Mouse (Mus musculus): Measurements from ENCODE around the gene Heatr5a. TPM values are rescaled to one million over a fixed set of nuclear protein-coding genes. Genes with fewer than 3 reads are reported as not detected.

Gene Heatr5a
- polyA plus RNA-seq, 1 experiment from 2014 or later: 7.9 TPM

- no peak overlapping the region for H3K9ac ChIP-seq (ENCODE audit: low read length)
- ATAC-seq (replicated peaks; ENCODE audit: extremely low read depth, insufficient read depth, low FRiP score): no peak
Measured at GRCm38 (mm10) chr12:51839856-51840255, 131.3 kb downstream of the Heatr5a start.

GRCm38 (mm10) chr12:51835219-51835618 lies 135.9 kb downstream of the Heatr5a start:
- WGBS: 57% methylated on average over 3 of the region's 3 CpGs
- no peak for ATAC-seq (replicated peaks; ENCODE audit: extremely low read depth, insufficient read depth, low FRiP score)
- H3K4me3 ChIP-seq (ENCODE audit: low read length): no peak overlapping the region
- peaks cover 5% of the 10 kb centered on the region; the same call in 1 of the 2 replicates for H3K4me1 ChIP-seq (ENCODE audit: control insufficient read depth, insufficient read depth, low read length)
- no peaks in the 10 kb centered on the region for H3K27me3 ChIP-seq (ENCODE audit: control insufficient read depth, insufficient read depth, low read length)
- no peak overlapping the region for H3K27ac ChIP-seq (ENCODE audit: low read length)
- H3K4me2 ChIP-seq (ENCODE audit: low read depth, low read length): no peak overlapping the region
- no peaks in the 10 kb centered on the region for H3K9me3 ChIP-seq (replicated peaks; ENCODE audit: control insufficient read depth, low read length)
- H3K36me3 ChIP-seq (ENCODE audit: control insufficient read depth, insufficient read depth): no peaks in the 10 kb centered on the region
- H3K9ac ChIP-seq (ENCODE audit: low read length): no peak overlapping the region

More at GRCm38 (mm10) chr12:51839856-51840255, 131.3 kb downstream of the Heatr5a start:
- no peaks in the 10 kb centered on the region for H3K9me3 ChIP-seq (replicated peaks; ENCODE audit: control insufficient read depth, low read length)
- no peaks in the 10 kb centered on the region for H3K36me3 ChIP-seq (ENCODE audit: control insufficient read depth, insufficient read depth)
- no peak overlapping the region for H3K4me3 ChIP-seq (ENCODE audit: low read length)
- H3K27ac ChIP-seq (ENCODE audit: low read length): no peak overlapping the region
- 86% methylated on average over 1 of the region's 1 CpGs for WGBS
- peaks cover 16% of the 10 kb centered on the region for H3K4me1 ChIP-seq (ENCODE audit: control insufficient read depth, insufficient read depth, low read length)
- H3K4me2 ChIP-seq (ENCODE audit: low read depth, low read length): no peak overlapping the region
- H3K27me3 ChIP-seq (ENCODE audit: control insufficient read depth, insufficient read depth, low read length): no peaks in the 10 kb centered on the region

DNA sequence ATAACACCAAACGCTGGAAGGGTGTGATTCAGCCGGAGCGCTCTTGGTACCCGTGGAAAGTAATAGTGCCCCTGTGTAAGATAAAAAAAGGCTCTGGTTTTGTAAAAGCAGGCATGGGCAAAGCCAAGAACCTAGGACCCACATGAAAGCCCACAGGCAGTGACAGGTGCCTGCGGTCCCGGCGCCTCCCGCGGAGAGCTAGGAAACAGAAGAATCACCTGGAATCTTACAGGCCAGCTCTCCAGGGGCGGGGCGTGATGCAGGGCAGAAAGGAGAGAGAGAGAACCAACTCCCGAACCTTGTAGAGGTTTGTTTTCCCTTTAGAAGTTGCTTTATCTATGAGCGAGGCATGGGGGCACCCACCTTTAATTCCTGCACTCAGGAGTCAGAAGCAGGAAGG lies 139.2 kb downstream of the Heatr5a start:
- 82% methylated on average over 13 of the region's 13 CpGs for WGBS
- H3K4me2 ChIP-seq (ENCODE audit: low read depth, low read length): no peak overlapping the region

GRCm38 (mm10) chr12:51831296-51831695 lies 139.8 kb downstream of the Heatr5a start:
- Histone ChIP-seq H3K9me3 (replicated peaks; ENCODE audit: control insufficient read depth, low read length) (no peaks in the 10 kb centered on the region), H3K36me3 (ENCODE audit: control insufficient read depth, insufficient read depth) (peaks cover 2% of the 10 kb centered on the region; the same call in 1 of the 2 replicates), H3K27ac (ENCODE audit: low read length) (no peak overlapping the region), H3K4me3 (ENCODE audit: low read length) (no peak overlapping the region), H3K9ac (ENCODE audit: low read length) (no peak overlapping the region), H3K4me1 (ENCODE audit: control insufficient read depth, insufficient read depth, low read length) (peaks cover 18% of the 10 kb centered on the region), H3K27me3 (ENCODE audit: control insufficient read depth, insufficient read depth, low read length) (no peaks in the 10 kb centered on the region), H3K4me2 (ENCODE audit: low read depth, low read length) (no peak overlapping the region)
- WGBS: 95% methylated on average over 3 of the region's 3 CpGs
- no peak for ATAC-seq (replicated peaks; ENCODE audit: extremely low read depth, insufficient read depth, low FRiP score)

More for the DNA sequence above, 139.2 kb downstream of the Heatr5a start:
- no peak overlapping the region for H3K27ac ChIP-seq (ENCODE audit: low read length)
- H3K27me3 ChIP-seq (ENCODE audit: control insufficient read depth, insufficient read depth, low read length): no peaks in the 10 kb centered on the region
- H3K9me3 ChIP-seq (replicated peaks; ENCODE audit: control insufficient read depth, low read length): no peaks in the 10 kb centered on the region
- H3K4me1 ChIP-seq (ENCODE audit: control insufficient read depth, insufficient read depth, low read length): peaks cover 16% of the 10 kb centered on the region
- no peak for ATAC-seq (replicated peaks; ENCODE audit: extremely low read depth, insufficient read depth, low FRiP score)
- no peak overlapping the region for H3K9ac ChIP-seq (ENCODE audit: low read length)
- H3K4me3 ChIP-seq (ENCODE audit: low read length): no peak overlapping the region
- H3K36me3 ChIP-seq (ENCODE audit: control insufficient read depth, insufficient read depth): no peaks in the 10 kb centered on the region

- H3K27ac ChIP-seq (ENCODE audit: low read length): peak overlapping the region; percentile 100
- no peaks in the 10 kb centered on the region for H3K27me3 ChIP-seq (ENCODE audit: control insufficient read depth, insufficient read depth, low read length)
- 88% methylated on average over 1 of the region's 1 CpGs for WGBS
- peak overlapping the region; percentile 100; the same call in 1 of the 2 replicates for H3K9ac ChIP-seq (ENCODE audit: low read length)
- no peaks in the 10 kb centered on the region for H3K9me3 ChIP-seq (replicated peaks; ENCODE audit: control insufficient read depth, low read length)
- H3K4me1 ChIP-seq (ENCODE audit: control insufficient read depth, insufficient read depth, low read length): peaks cover 18% of the 10 kb centered on the region
- peak overlapping the region; percentile 85 for H3K4me2 ChIP-seq (ENCODE audit: low read depth, low read length)
- peak overlapping the region; percentile 84 for H3K4me3 ChIP-seq (ENCODE audit: low read length)
- H3K36me3 ChIP-seq (ENCODE audit: control insufficient read depth, insufficient read depth): peaks cover 2% of the 10 kb centered on the region; the same call in 1 of the 2 replicates
- ATAC-seq (replicated peaks; ENCODE audit: extremely low read depth, insufficient read depth, low FRiP score): no peak
Measured at GRCm38 (mm10) chr12:51830671-51831070, 140.4 kb downstream of the Heatr5a start.

DNA sequence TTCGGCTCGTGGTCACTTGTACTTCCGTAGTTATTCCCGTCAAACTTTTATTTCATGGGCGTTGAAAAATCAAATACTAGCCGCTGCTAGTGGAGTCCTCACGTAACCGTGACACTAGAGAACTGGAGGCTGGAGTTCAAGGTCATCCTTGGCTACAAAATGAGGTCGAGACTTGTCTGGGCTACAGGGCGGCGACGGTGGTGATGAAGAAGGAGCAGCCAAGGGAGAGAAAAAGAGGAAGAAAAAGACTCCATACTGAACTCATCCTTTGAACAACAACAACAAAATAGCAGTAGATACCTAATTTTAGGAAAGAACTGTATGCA lies 141.1 kb downstream of the Heatr5a start:
- H3K4me1 ChIP-seq (ENCODE audit: control insufficient read depth, insufficient read depth, low read length): peaks cover 18% of the 10 kb centered on the region
- H3K4me3 ChIP-seq (ENCODE audit: low read length): peak overlapping the region; percentile 84
- peak overlapping the region; percentile 100 for H3K27ac ChIP-seq (ENCODE audit: low read length)
- no peaks in the 10 kb centered on the region for H3K9me3 ChIP-seq (replicated peaks; ENCODE audit: control insufficient read depth, low read length)
- peak overlapping the region; percentile 100 for H3K9ac ChIP-seq (ENCODE audit: low read length)
- peaks cover 6% of the 10 kb centered on the region; the same call in 1 of the 2 replicates for H3K36me3 ChIP-seq (ENCODE audit: control insufficient read depth, insufficient read depth)
- WGBS: 0% methylated on average over 12 of the region's 12 CpGs
- peak overlapping the region; percentile 85 for H3K4me2 ChIP-seq (ENCODE audit: low read depth, low read length)
- no peaks in the 10 kb centered on the region for H3K27me3 ChIP-seq (ENCODE audit: control insufficient read depth, insufficient read depth, low read length)
- ATAC-seq (replicated peaks; ENCODE audit: extremely low read depth, insufficient read depth, low FRiP score): no peak

- H3K9me3 ChIP-seq (replicated peaks; ENCODE audit: control insufficient read depth, low read length): no peaks in the 10 kb centered on the region
- H3K4me2 ChIP-seq (ENCODE audit: low read depth, low read length): peak within 1 kb of the TSS; percentile 85
- H3K27ac ChIP-seq (ENCODE audit: low read length): peak within 1 kb of the TSS; percentile 100
- WGBS: under 1% methylated on average over 86 of the region's 114 CpGs
- peak within 1 kb of the TSS; percentile 84 for H3K4me3 ChIP-seq (ENCODE audit: low read length)
- H3K4me1 ChIP-seq (ENCODE audit: control insufficient read depth, insufficient read depth, low read length): peaks cover 18% of the 10 kb centered on the region
- H3K27me3 ChIP-seq (ENCODE audit: control insufficient read depth, insufficient read depth, low read length): no peaks in the 10 kb centered on the region
- ATAC-seq (replicated peaks; ENCODE audit: extremely low read depth, insufficient read depth, low FRiP score): peak; percentile 94
- peak within 1 kb of the TSS; percentile 100 for H3K9ac ChIP-seq (ENCODE audit: low read length)
- H3K36me3 ChIP-seq (ENCODE audit: control insufficient read depth, insufficient read depth): peaks cover 9% of the 10 kb centered on the region; the same call in 1 of the 2 replicates
Measured at GRCm38 (mm10) chr12:51829290-51830076, 141.6 kb downstream of the Heatr5a start, which contains the start of gene Hectd1. Gene Hectd1, minus strand, starts transcription at chr12:51829536.

DNA sequence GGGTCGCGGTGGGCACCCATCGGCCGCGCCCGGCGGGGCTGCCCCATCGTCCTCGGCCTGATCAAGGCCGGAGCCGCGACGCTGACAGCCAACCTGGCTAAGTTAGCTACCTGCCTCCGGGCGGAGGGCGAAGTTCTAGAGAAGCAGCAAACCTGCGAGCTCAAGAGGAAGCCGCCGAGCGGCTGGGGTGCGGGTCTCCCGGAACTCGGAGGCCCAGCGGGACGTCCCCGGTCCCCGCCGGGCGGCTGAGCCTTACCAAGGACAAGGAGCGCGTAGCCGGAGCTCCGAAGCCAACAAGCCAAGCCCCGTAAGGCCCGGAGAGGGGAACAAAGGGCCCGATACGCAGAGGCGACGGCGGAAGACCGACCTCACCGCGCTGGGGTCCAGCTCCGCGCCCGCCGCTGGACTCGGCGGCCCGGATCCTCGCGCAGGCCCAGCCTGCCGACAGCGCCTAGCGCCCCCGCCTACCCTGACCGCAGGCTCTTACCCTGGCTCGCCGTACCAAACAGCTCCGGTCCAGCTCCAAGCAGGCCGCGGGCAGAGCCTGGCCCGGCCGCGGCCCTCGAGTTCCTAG lies 142.3 kb downstream of the Heatr5a start:
- no peaks in the 10 kb centered on the region for H3K9me3 ChIP-seq (replicated peaks; ENCODE audit: control insufficient read depth, low read length)
- H3K4me2 ChIP-seq (ENCODE audit: low read depth, low read length): peak overlapping the region; percentile 85
- 0% methylated on average over 66 of the region's 66 CpGs for WGBS
- ATAC-seq (replicated peaks; ENCODE audit: extremely low read depth, insufficient read depth, low FRiP score): 0 out of 2 replicates have a peak, but pooled peaks have one; percentile 3
- no peaks in the 10 kb centered on the region for H3K27me3 ChIP-seq (ENCODE audit: control insufficient read depth, insufficient read depth, low read length)
- H3K9ac ChIP-seq (ENCODE audit: low read length): peak overlapping the region; percentile 100
- peaks cover 18% of the 10 kb centered on the region for H3K4me1 ChIP-seq (ENCODE audit: control insufficient read depth, insufficient read depth, low read length)
- H3K4me3 ChIP-seq (ENCODE audit: low read length): peak overlapping the region; percentile 84
- peak overlapping the region; percentile 100 for H3K27ac ChIP-seq (ENCODE audit: low read length)
- H3K36me3 ChIP-seq (ENCODE audit: control insufficient read depth, insufficient read depth): peaks cover 13% of the 10 kb centered on the region

Measured in heart, embryonic 16.5 days (tissue).